Mouse (Mus musculus) embryo, embryonic 10 days (tissue): ENCODE data around the gene Maml1.
A peak's percentile ranks its signal among the peaks of the same experiment; 100 is the strongest.

Source experiments
- DNase-seq: peaks from one replicate; pipeline ENCODE4 v3.0.0-alpha.2; 2015; ENCODE audit warnings: low spot score

Gene Maml1

GRCm38 (mm10) chr11:50238821-50239791 is 53.0 kb downstream of the Maml1 start:
- DNase-seq: no peak

- no peak for DNase-seq
Measured at GRCm38 (mm10) chr11:50238324-50238723, 53.8 kb downstream of the Maml1 start, which contains the start of gene Ltc4s. Ltc4s (minus strand) TSS chr11:50238616.

GRCm38 (mm10) chr11:50236937-50237835 is 54.9 kb downstream of the Maml1 start:
- no peak for DNase-seq

GRCm38 (mm10) chr11:50236540-50236936 is 55.6 kb downstream of the Maml1 start:
- DNase-seq: peak; percentile 93

- no peak for DNase-seq
Measured at GRCm38 (mm10) chr11:50234606-50235005, 57.5 kb downstream of the Maml1 start.

- DNase-seq: no peak
Measured at GRCm38 (mm10) chr11:50233993-50234392, 58.1 kb downstream of the Maml1 start.

- DNase-seq: no peak
Measured at GRCm38 (mm10) chr11:50233022-50233421, 59.1 kb downstream of the Maml1 start.

GRCm38 (mm10) chr11:50231411-50231810 is 60.7 kb downstream of the Maml1 start:
- peak; percentile 83 for DNase-seq

- DNase-seq: no peak
Measured at GRCm38 (mm10) chr11:50230481-50231304, 61.4 kb downstream of the Maml1 start.

- DNase-seq: no peak
Measured at GRCm38 (mm10) chr11:50229252-50229910, 62.7 kb downstream of the Maml1 start.

- peak; percentile 75 for DNase-seq
Measured at GRCm38 (mm10) chr11:50228772-50229171, 63.3 kb downstream of the Maml1 start.

- no peak for DNase-seq
Measured at GRCm38 (mm10) chr11:50227736-50228135, 64.4 kb downstream of the Maml1 start.

GRCm38 (mm10) chr11:50227226-50227625 is 64.9 kb downstream of the Maml1 start:
- no peak for DNase-seq

GRCm38 (mm10) chr11:50226406-50226805 is 65.7 kb downstream of the Maml1 start:
- DNase-seq: no peak

GRCm38 (mm10) chr11:50225611-50226378 is 66.3 kb downstream of the Maml1 start:
- DNase-seq: peak; percentile 42

GRCm38 (mm10) chr11:50224671-50225530 is 67.2 kb downstream of the Maml1 start:
- peak; percentile 74 for DNase-seq

GRCm38 (mm10) chr11:50223783-50224662 is 68.1 kb downstream of the Maml1 start:
- DNase-seq: peak; percentile 56

- no peak for DNase-seq
Measured at GRCm38 (mm10) chr11:50222559-50223276, 69.4 kb downstream of the Maml1 start.
